ENCODE assay signal across 26 mouse cellular contexts in the genomic region with DNA sequence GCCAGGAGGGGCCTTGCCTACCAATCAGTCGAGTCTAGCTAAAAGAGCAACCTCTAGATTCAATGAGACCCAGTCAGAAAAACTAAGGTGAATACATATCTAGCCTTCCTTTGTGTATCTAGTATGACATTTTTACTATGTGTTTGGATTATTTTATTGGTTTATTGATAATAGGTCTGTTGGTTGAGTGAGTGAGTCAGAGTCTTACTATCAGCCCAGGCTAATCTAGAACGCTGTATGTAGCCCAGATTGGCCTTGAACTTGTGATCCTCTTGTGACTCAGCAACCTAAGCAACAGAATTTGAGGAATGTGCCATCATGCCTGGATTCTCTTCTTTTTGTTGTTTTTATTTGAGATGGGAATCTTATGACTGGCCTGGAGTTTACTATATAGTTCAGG. TPM values are rescaled to one million over a fixed set of nuclear protein-coding genes. Genes with fewer than 3 reads are reported as not detected.
DNase-seq lines count a peak whose midpoint lies in the region; ATAC-seq lines count a peak whose summit lies in the region.
"Had no signal": no experiment of that assay in that cellular context is flagged by ENCODE, and none has a peak within 500 bp of the region (broad histone marks: within the 10 kb centered on the region; RNA-seq: fewer than 3 reads in every experiment).

No protein-coding gene starts in this region.

- no peaks in the 10 kb centered on the region for H3K9me3 ChIP-seq in intestine, embryonic 16.5 days (ENCODE audit: control insufficient read depth, low read length)
- no peaks in the 10 kb centered on the region for H3K9me3 ChIP-seq in stomach, embryonic 15.5 days
- H3K9me3 ChIP-seq: embryonic facial prominence, embryonic 12.5 days; embryonic facial prominence, embryonic 15.5 days; forebrain, embryonic 12.5 days; heart, embryonic 13.5 days had no signal

- H3K36me3 ChIP-seq in intestine, embryonic 16.5 days (ENCODE audit: control insufficient read depth, insufficient read depth, low read length), result no peaks in the 10 kb centered on the region
- H3K36me3 ChIP-seq in stomach, embryonic 15.5 days, result no peaks in the 10 kb centered on the region
- H3K36me3 ChIP-seq: embryonic facial prominence, embryonic 12.5 days; embryonic facial prominence, embryonic 15.5 days; forebrain, embryonic 12.5 days; heart, embryonic 13.5 days had no signal

- no peak overlapping the region for H3K4me2 ChIP-seq in intestine, embryonic 16.5 days (ENCODE audit: low read depth, low read length)
- H3K4me2 ChIP-seq in stomach, embryonic 15.5 days, result no peak overlapping the region
- H3K4me2 ChIP-seq: embryonic facial prominence, embryonic 12.5 days; embryonic facial prominence, embryonic 15.5 days; forebrain, embryonic 12.5 days; heart, embryonic 13.5 days; hindbrain, embryonic 14.5 days had no signal

- H3K4me1 ChIP-seq in intestine, embryonic 16.5 days (ENCODE audit: control insufficient read depth, insufficient read depth, low read length), result no peaks in the 10 kb centered on the region
- H3K4me1 ChIP-seq in stomach, embryonic 15.5 days, result no peaks in the 10 kb centered on the region; the same call in 1 of the 2 replicates
- H3K4me1 ChIP-seq: embryonic facial prominence, embryonic 12.5 days; embryonic facial prominence, embryonic 15.5 days; heart, embryonic 13.5 days had no signal

- peak; percentile 66 for ATAC-seq in intestine, embryonic 16.5 days
- peak; percentile 58; the same call in 1 of the 2 replicates for ATAC-seq in stomach, embryonic 15.5 days (ENCODE audit: insufficient read depth, low FRiP score, low read depth)
- ATAC-seq: activated CD4-positive, CD25-positive, alpha-beta regulatory T cell, adult 4 months; CD4-positive, CD25-positive, alpha-beta regulatory T cell, adult 4 months; forebrain, embryonic 16.5 days; hindbrain, postnatal 0 days; inflammation-experienced regulatory T-cells, adult 6 months had no signal

- WGBS in intestine, embryonic 16.5 days, result 58% methylated on average over 2 of the region's 2 CpGs
- 74% methylated on average over 2 of the region's 2 CpGs for WGBS in stomach, embryonic 15.5 days

- no peaks in the 10 kb centered on the region for H3K27me3 ChIP-seq in intestine, embryonic 16.5 days (replicated peaks; ENCODE audit: control insufficient read depth, insufficient read depth, low read length)
- H3K27me3 ChIP-seq in stomach, embryonic 15.5 days (replicated peaks), result no peaks in the 10 kb centered on the region
- H3K27me3 ChIP-seq: embryonic facial prominence, embryonic 12.5 days; embryonic facial prominence, embryonic 15.5 days; heart, embryonic 13.5 days had no signal

- peak; percentile 21 for DNase-seq in adrenal gland, adult 2 months
- no peak for DNase-seq in adrenal gland, postnatal 10 days
- DNase-seq in ZHBTc4 (ENCODE audit: low read depth, low spot score), result peak; percentile 30
- DNase-seq in left cerebral cortex, postnatal 25 days (ENCODE audit: low spot score in 2 of 2), result no peak
- no peak for DNase-seq in layer of hippocampus, adult 9-11 months
- DNase-seq in urinary bladder, postnatal 4 days (ENCODE audit: low spot score in 2 of 2), result no peak
- DNase-seq: adrenal gland, postnatal 14 days; cerebellum, adult 11 months; cerebellum, adult 2 months; cerebellum, adult 9-11 months; cerebellum, postnatal 25 days; gastrocnemius, postnatal 14 days; heart, postnatal 14 days; heart, postnatal 4 days had no signal

- H3K4me3 ChIP-seq in intestine, embryonic 16.5 days (ENCODE audit: low read length), result no peak overlapping the region
- H3K4me3 ChIP-seq in stomach, embryonic 15.5 days (replicated peaks), result no peak overlapping the region
- H3K4me3 ChIP-seq: embryonic facial prominence, embryonic 12.5 days; embryonic facial prominence, embryonic 15.5 days; forebrain, embryonic 12.5 days; heart, embryonic 13.5 days had no signal

- intact Hi-C loops in left cerebral cortex, postnatal 25 days (cut with DNase I), result loop anchor here (5.0 kb wide), 2 partner anchors 129 to 394 kb away; a partner anchor contains a TSS

- H3K27ac ChIP-seq in intestine, embryonic 16.5 days (ENCODE audit: low read length), result no peak overlapping the region
- H3K27ac ChIP-seq in stomach, embryonic 15.5 days, result no peak overlapping the region
- H3K27ac ChIP-seq: embryonic facial prominence, embryonic 12.5 days; embryonic facial prominence, embryonic 15.5 days; forebrain, embryonic 12.5 days; heart, embryonic 13.5 days; hindbrain, embryonic 14.5 days; hindbrain, postnatal 0 days had no signal

- H3K9ac ChIP-seq in intestine, embryonic 16.5 days (ENCODE audit: low read depth, low read length), result no peak overlapping the region
- no peak overlapping the region for H3K9ac ChIP-seq in stomach, embryonic 15.5 days
- H3K9ac ChIP-seq: embryonic facial prominence, embryonic 12.5 days; embryonic facial prominence, embryonic 15.5 days; forebrain, embryonic 12.5 days; heart, embryonic 13.5 days; hindbrain, embryonic 14.5 days had no signal

RNA-seq across cellular contexts. Expression of a gene that starts 44.6 kb away (rescaled TPM):
- total RNA-seq in adrenal gland, adult 2 months (2021), result 10 to 100 TPM; 13.9 to 25.4 TPM
- 4.8 and 5.4 TPM in 2 replicates for polyA plus RNA-seq in adrenal gland, adult 2 months (2012; rRNA removed)
- 10 to 100 TPM; 15.1 to 18.4 TPM for total RNA-seq in adrenal gland, postnatal 10 days (2021)
- polyA plus RNA-seq in intestine, embryonic 16.5 days (2015; fragmentation: Nextera tagmentation; extraction: Ambion mirVana), result 7.0 and 7.1 TPM in 2 replicates
- polyA plus RNA-seq in stomach, embryonic 15.5 days (2015; fragmentation: Nextera tagmentation; extraction: Ambion mirVana), result 10.4 and 11.0 TPM in 2 replicates
- 1 to 10 TPM; 1.9 to 2.3 TPM for total RNA-seq in left cerebral cortex, postnatal 25 days (2021)

Comparison
In these comparisons a context has a peak if more than half of its experiments do, and no peak if none do; other contexts are left out.
1. DNase-seq: peak in adrenal gland, adult 2 months (single experiment) and ZHBTc4 (single experiment); none in adrenal gland, postnatal 10 days (single experiment), left cerebral cortex, postnatal 25 days (0 of 2), layer of hippocampus, adult 9-11 months (single experiment) and urinary bladder, postnatal 4 days (0 of 2).
2. RNA of a gene that starts 44.6 kb away (total RNA-seq): 13.9 to 25.4 TPM in adrenal gland, adult 2 months and 15.1 to 18.4 TPM in adrenal gland, postnatal 10 days; 1.9 to 2.3 TPM in left cerebral cortex, postnatal 25 days; every median in the first group is over 4 times any median in the second.